Mouse (Mus musculus) myocyte (in vitro differentiated cells): Measurements from ENCODE around the gene Ehbp1.

Experiments
- CEBPB ChIP-seq: IDR thresholded peaks from 2 replicates; pipeline ENCODE4 v1.6.1; 2011; ENCODE audit warnings: mild to moderate bottlenecking, moderate library complexity; ENCODE audit not compliant: poor library complexity, insufficient read depth, severe bottlenecking
- E2F4 ChIP-seq: IDR thresholded peaks from one replicate; pipeline ENCODE4 v1.6.1; 2011; ENCODE audit warnings: mild to moderate bottlenecking, control low read depth, moderate library complexity; ENCODE audit not compliant: insufficient read depth
- MAX ChIP-seq: IDR thresholded peaks from one replicate; pipeline ENCODE4 v1.6.1; 2011; ENCODE audit warnings: low read depth, mild to moderate bottlenecking, control low read depth
- MYOG ChIP-seq, 3 experiments: IDR thresholded peaks; one replicate each; pipeline ENCODE4 v1.6.1; 2011; ENCODE audit warnings: control low read depth in 2 of 3, low read depth in 2 of 3, mild to moderate bottlenecking in 2 of 3; ENCODE audit not compliant: insufficient read length in 2 of 3, control insufficient read depth in 1 of 3, insufficient read depth in 1 of 3
- POLR2A ChIP-seq: IDR thresholded peaks from one replicate; pipeline ENCODE4 v1.6.1; 2011; ENCODE audit warnings: low read depth, mild to moderate bottlenecking, control low read depth, moderate library complexity; ENCODE audit not compliant: insufficient read length
- REST ChIP-seq: IDR thresholded peaks from one replicate; pipeline ENCODE4 v1.6.1; 2011; ENCODE audit warnings: mild to moderate bottlenecking, control low read depth, moderate library complexity; ENCODE audit not compliant: insufficient read depth, insufficient read length
- TCF12 ChIP-seq: IDR thresholded peaks from one replicate; pipeline ENCODE4 v1.6.1; 2011; ENCODE audit warnings: mild to moderate bottlenecking, control low read depth; ENCODE audit not compliant: poor library complexity, insufficient read depth, severe bottlenecking

DNA sequence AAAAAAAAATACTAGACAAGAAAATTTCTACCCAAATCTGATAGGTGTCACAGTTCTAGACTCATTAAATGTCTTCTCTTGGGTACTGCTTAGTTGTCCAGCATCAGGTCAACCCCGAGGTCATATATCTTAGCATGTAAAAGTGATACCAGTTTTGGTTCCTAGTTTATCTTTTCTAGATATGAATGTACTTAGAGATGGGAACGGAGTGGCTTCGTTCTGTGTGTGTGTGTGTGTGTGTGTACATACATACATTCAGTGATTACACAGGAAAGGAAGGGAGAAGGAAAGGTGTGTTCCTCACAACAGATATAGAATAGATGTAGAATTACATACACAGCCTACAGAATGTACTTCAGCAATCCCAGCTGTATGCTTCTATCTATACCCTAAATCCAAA is 308.5 kb downstream of the Ehbp1 start:
- TF ChIP-seq POLR2A = no peak
- no peak for TF ChIP-seq MAX
- TF ChIP-seq MYOG (IDR thresholded peaks at IDR 0.05; ENCODE audit: control insufficient read depth in 1 of 3, insufficient read depth in 1 of 3, insufficient read length in 2 of 3, low read depth in 2 of 3) = no peak
- TF ChIP-seq CEBPB = no peak
- no peak for TF ChIP-seq TCF12
- TF ChIP-seq E2F4 = no peak
- TF ChIP-seq REST = no peak
